Mouse (Mus musculus): Measurements from ENCODE around the gene Aspn. TPM values are rescaled to one million over a fixed set of nuclear protein-coding genes. Genes with fewer than 3 reads are reported as not detected.
"Not testable (repeated sequence)": the region's sequence is repeated elsewhere in the genome, so short reads cannot be mapped to it uniquely, and the experiment has no call there.

Gene Aspn
- polyA plus RNA-seq, 1 experiment from 2014 or later: 45.9 TPM

- no peak overlapping the region for H3K9ac ChIP-seq (ENCODE audit: low read depth, low read length)
- H3K27me3 ChIP-seq (replicated peaks; ENCODE audit: control insufficient read depth, insufficient read depth, low read length): no peaks in the 10 kb centered on the region
- no peak overlapping the region for H3K4me2 ChIP-seq (replicated peaks; ENCODE audit: low read depth)
- 0 out of 2 replicates have a peak, but pooled peaks cover 2% of the 10 kb centered on the region for H3K4me1 ChIP-seq (replicated peaks; ENCODE audit: control insufficient read depth, insufficient read depth, low read length)
- WGBS: 72% methylated on average over 2 of the region's 2 CpGs
- H3K36me3 ChIP-seq (ENCODE audit: control insufficient read depth, insufficient read depth): no peaks in the 10 kb centered on the region
- no peaks in the 10 kb centered on the region for H3K9me3 ChIP-seq (ENCODE audit: control insufficient read depth)
- no peak for TF ChIP-seq CTCF (IDR thresholded peaks at IDR 0.05; ENCODE audit: low read depth)
- no peak overlapping the region for H3K27ac ChIP-seq (ENCODE audit: low read depth, low read length)
- no peak for ATAC-seq
- no peak overlapping the region for H3K4me3 ChIP-seq (ENCODE audit: low read depth, low read length)
Measured at GRCm38 (mm10) chr13:49571418-49571817, 27.2 kb downstream of the Aspn start.

- Histone ChIP-seq H3K4me1 (replicated peaks; ENCODE audit: control insufficient read depth, insufficient read depth, low read length) (no peaks in the 10 kb centered on the region), H3K9me3 (ENCODE audit: control insufficient read depth) (no peaks in the 10 kb centered on the region), H3K36me3 (ENCODE audit: control insufficient read depth, insufficient read depth) (no peaks in the 10 kb centered on the region), H3K9ac (ENCODE audit: low read depth, low read length) (no peak within 1 kb of the TSS), H3K4me2 (replicated peaks; ENCODE audit: low read depth) (no peak within 1 kb of the TSS), H3K27ac (ENCODE audit: low read depth, low read length) (peak within 1 kb of the TSS; percentile 1; the same call in 1 of the 2 replicates), H3K27me3 (replicated peaks; ENCODE audit: control insufficient read depth, insufficient read depth, low read length) (no peaks in the 10 kb centered on the region), H3K4me3 (ENCODE audit: low read depth, low read length) (no peak within 1 kb of the TSS)
- WGBS: 61% methylated on average over 8 of the region's 8 CpGs
- no peak for TF ChIP-seq CTCF (IDR thresholded peaks at IDR 0.05; ENCODE audit: low read depth)
- no peak for ATAC-seq
Measured at GRCm38 (mm10) chr13:49581541-49582530, 37.6 kb downstream of the Aspn start, which contains the start of gene Omd. Omd (plus strand) TSS chr13:49582462.

DNA sequence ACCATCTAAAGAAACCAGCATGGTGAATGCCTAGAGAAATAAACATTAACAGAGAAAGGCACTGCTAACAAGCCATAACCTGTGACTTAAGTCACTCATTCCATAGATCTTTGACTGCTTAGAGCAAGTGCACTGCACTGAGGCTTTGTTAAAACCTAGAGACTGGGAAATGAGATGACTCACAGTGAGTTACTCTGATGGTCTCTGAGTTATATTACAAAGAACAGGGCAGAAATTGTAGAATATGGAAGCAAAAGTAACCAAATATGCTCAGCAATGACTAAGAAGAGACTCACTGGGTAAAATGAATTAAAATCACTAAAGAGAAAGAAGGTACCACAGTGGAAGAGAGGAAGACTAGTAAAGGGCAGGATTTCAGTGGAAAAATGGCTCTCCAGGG is 39.6 kb downstream of the Aspn start:
- no peaks in the 10 kb centered on the region for H3K36me3 ChIP-seq (ENCODE audit: control insufficient read depth, insufficient read depth)
- H3K4me1 ChIP-seq (replicated peaks; ENCODE audit: control insufficient read depth, insufficient read depth, low read length): no peaks in the 10 kb centered on the region
- H3K4me3 ChIP-seq (ENCODE audit: low read depth, low read length): no peak overlapping the region
- H3K9ac ChIP-seq (ENCODE audit: low read depth, low read length): no peak overlapping the region
- no peaks in the 10 kb centered on the region for H3K9me3 ChIP-seq (ENCODE audit: control insufficient read depth)
- no peak overlapping the region for H3K4me2 ChIP-seq (replicated peaks; ENCODE audit: low read depth)
- TF ChIP-seq CTCF (IDR thresholded peaks at IDR 0.05; ENCODE audit: low read depth): no peak
- no peak for ATAC-seq
- H3K27me3 ChIP-seq (replicated peaks; ENCODE audit: control insufficient read depth, insufficient read depth, low read length): no peaks in the 10 kb centered on the region
- no peak overlapping the region for H3K27ac ChIP-seq (ENCODE audit: low read depth, low read length)

DNA sequence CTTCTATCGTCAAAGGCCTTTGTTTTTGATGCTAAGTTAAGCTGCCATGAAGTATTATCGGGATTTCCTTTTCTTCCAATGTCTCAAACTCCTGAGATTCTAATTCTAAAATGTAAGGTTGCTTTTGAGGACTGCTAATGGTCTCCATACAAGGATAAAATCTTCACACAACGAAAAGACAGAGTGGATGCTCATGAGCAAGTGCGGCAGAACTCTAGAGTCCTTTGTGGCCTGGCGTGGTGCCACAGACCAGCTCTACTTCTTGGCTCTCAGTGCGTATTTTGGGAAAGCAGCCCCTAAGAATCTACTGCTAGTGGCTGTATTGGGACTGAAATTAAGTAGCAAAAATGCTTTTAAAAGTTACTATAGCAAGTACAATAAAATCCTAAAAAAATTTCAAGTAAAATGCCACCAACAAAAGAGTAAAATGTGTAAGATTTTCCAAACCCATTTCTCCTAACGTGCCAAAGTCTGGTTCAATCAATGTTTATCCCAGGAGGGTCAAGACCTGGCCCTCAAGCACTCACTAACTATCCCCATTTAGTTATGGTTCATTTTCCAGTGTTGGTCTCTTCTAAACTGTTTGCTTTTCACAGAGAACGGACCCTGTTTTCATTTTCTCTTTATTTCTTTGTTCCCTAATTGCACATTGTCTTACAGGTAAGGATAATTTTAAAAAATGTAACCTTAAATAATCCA is 40.2 kb downstream of the Aspn start:
- H3K9me3 ChIP-seq (ENCODE audit: control insufficient read depth): no peaks in the 10 kb centered on the region
- ATAC-seq: no peak
- no peak overlapping the region for H3K4me2 ChIP-seq (replicated peaks; ENCODE audit: low read depth)
- H3K36me3 ChIP-seq (ENCODE audit: control insufficient read depth, insufficient read depth): no peaks in the 10 kb centered on the region
- no peak overlapping the region for H3K9ac ChIP-seq (ENCODE audit: low read depth, low read length)
- TF ChIP-seq CTCF (IDR thresholded peaks at IDR 0.05; ENCODE audit: low read depth): no peak
- H3K4me1 ChIP-seq (replicated peaks; ENCODE audit: control insufficient read depth, insufficient read depth, low read length): no peaks in the 10 kb centered on the region
- no peak overlapping the region for H3K4me3 ChIP-seq (ENCODE audit: low read depth, low read length)
- H3K27ac ChIP-seq (ENCODE audit: low read depth, low read length): no peak overlapping the region
- no peaks in the 10 kb centered on the region for H3K27me3 ChIP-seq (replicated peaks; ENCODE audit: control insufficient read depth, insufficient read depth, low read length)
- WGBS: 76% methylated on average over 8 of the region's 8 CpGs

DNA sequence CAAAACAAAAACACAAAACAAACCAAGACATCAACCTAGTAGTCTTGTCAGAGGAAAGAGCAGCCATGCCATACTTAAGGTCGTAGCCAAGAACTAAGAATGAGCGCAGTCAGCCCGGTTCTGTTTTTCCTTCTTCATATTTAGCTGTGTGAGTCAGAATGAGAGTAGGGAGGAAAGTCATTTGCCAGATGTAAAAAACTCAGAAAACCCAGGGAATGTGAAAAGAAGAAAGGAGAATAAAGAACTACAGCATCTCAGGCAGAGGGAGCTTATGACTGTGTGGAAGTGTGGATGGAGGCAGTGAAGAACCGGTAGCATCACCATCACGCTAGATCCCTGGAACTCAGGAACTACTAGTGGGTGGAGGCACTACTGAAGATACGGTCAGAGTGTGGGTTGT is 41.8 kb downstream of the Aspn start:
- no peak for TF ChIP-seq CTCF (IDR thresholded peaks at IDR 0.05; ENCODE audit: low read depth)
- Histone ChIP-seq H3K4me2 (replicated peaks; ENCODE audit: low read depth) (no peak overlapping the region), H3K9me3 (ENCODE audit: control insufficient read depth) (no peaks in the 10 kb centered on the region), H3K27me3 (replicated peaks; ENCODE audit: control insufficient read depth, insufficient read depth, low read length) (no peaks in the 10 kb centered on the region), H3K27ac (ENCODE audit: low read depth, low read length) (no peak overlapping the region), H3K9ac (ENCODE audit: low read depth, low read length) (no peak overlapping the region), H3K36me3 (ENCODE audit: control insufficient read depth, insufficient read depth) (no peaks in the 10 kb centered on the region), H3K4me1 (replicated peaks; ENCODE audit: control insufficient read depth, insufficient read depth, low read length) (no peaks in the 10 kb centered on the region), H3K4me3 (ENCODE audit: low read depth, low read length) (no peak overlapping the region)
- ATAC-seq: no peak
- 96% methylated on average over 6 of the region's 6 CpGs for WGBS

- H3K36me3 ChIP-seq (ENCODE audit: control insufficient read depth, insufficient read depth); H3K4me1 ChIP-seq (replicated peaks; ENCODE audit: control insufficient read depth, insufficient read depth, low read length); H3K27me3 ChIP-seq (replicated peaks; ENCODE audit: control insufficient read depth, insufficient read depth, low read length); H3K9ac ChIP-seq (ENCODE audit: low read depth, low read length); H3K9me3 ChIP-seq (ENCODE audit: control insufficient read depth); H3K27ac ChIP-seq (ENCODE audit: low read depth, low read length); ATAC-seq; H3K4me2 ChIP-seq (replicated peaks; ENCODE audit: low read depth); H3K4me3 ChIP-seq (ENCODE audit: low read depth, low read length): not testable (repeated sequence)
- 83% methylated on average over 2 of the region's 2 CpGs for WGBS
Measured at GRCm38 (mm10) chr13:49602541-49602940, 58.3 kb downstream of the Aspn start.

All from intestine, postnatal 0 days (tissue).